Mouse (Mus musculus): ENCODE measurements around the gene Brd3. TPM values are rescaled to one million over a fixed set of nuclear protein-coding genes. Genes with fewer than 3 reads are reported as not detected.
"Not testable (repeated sequence)": the region's sequence is repeated elsewhere in the genome, so short reads cannot be mapped to it uniquely, and the experiment has no call there.

The Brd3 gene
- 122 and 138 TPM in 2 replicates for polyA plus RNA-seq (2014; fragmentation: Nextera tagmentation; extraction: Ambion mirVana)

DNA sequence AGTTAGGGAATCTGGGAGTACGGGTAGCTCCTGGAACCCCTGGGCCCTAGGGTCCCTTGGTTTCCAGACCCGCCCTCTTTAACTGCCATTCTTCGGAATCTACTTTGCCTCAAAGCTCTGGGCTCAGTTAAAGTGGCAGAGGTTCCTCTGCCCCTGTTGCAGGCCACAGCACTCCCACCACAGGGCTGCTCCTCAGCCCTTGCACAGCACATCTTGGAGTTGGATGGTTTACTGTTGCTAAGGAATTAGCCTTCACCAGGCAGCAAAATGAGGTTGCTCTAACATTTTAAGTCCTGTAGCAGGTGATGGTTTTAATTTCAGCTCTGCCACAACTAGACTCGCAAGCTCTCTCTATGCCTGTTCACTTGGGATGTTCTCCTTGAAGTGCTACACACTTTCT, at the start of gene Brd3:
Gene Brd3, minus strand, starts transcription at position 101 of the 400 bp plus-strand sequence.
- Histone ChIP-seq H3K4me3 (ENCODE audit: low read depth, low read length) (no peak within 1 kb of the TSS), H3K36me3 (ENCODE audit: control insufficient read depth, insufficient read depth, low read length) (no peaks in the 10 kb centered on the region), H3K9ac (ENCODE audit: low read length) (no peak within 1 kb of the TSS), H3K4me1 (replicated peaks; ENCODE audit: control insufficient read depth, insufficient read depth, low read length) (peaks cover 18% of the 10 kb centered on the region), H3K4me2 (ENCODE audit: low read length) (no peak within 1 kb of the TSS), H3K9me3 (ENCODE audit: control insufficient read depth, low read length) (peaks cover 4% of the 10 kb centered on the region; the same call in 1 of the 2 replicates), H3K27ac (ENCODE audit: low read depth) (no peak within 1 kb of the TSS), H3K27me3 (replicated peaks; ENCODE audit: control insufficient read depth, insufficient read depth, low read length) (no peaks in the 10 kb centered on the region)
- ATAC-seq (replicated peaks; ENCODE audit: low FRiP score, low TSS enrichment, low read depth) (no peak), DNase-seq (ENCODE audit: low spot score) (no peak)
- WGBS = 68% methylated on average over 4 of the region's 4 CpGs

- ATAC-seq (replicated peaks; ENCODE audit: low FRiP score, low TSS enrichment, low read depth) (no peak), DNase-seq (ENCODE audit: low spot score) (no peak)
- Histone ChIP-seq H3K36me3 (ENCODE audit: control insufficient read depth, insufficient read depth, low read length) (no peaks in the 10 kb centered on the region), H3K4me1 (replicated peaks; ENCODE audit: control insufficient read depth, insufficient read depth, low read length) (peaks cover 21% of the 10 kb centered on the region), H3K4me3 (ENCODE audit: low read depth, low read length) (no peak overlapping the region), H3K27me3 (replicated peaks; ENCODE audit: control insufficient read depth, insufficient read depth, low read length) (no peaks in the 10 kb centered on the region), H3K9ac (ENCODE audit: low read length) (no peak overlapping the region), H3K27ac (ENCODE audit: low read depth) (no peak overlapping the region), H3K4me2 (ENCODE audit: low read length) (no peak overlapping the region), H3K9me3 (ENCODE audit: control insufficient read depth, low read length) (no peaks in the 10 kb centered on the region)
- 90% methylated on average over 6 of the region's 6 CpGs for WGBS
Observed at GRCm38 (mm10) chr2:27556921-27557320, 49.5 kb upstream of the Brd3 start.

- Histone ChIP-seq H3K9me3 (ENCODE audit: control insufficient read depth, low read length) (no peaks in the 10 kb centered on the region), H3K27ac (ENCODE audit: low read depth) (no peak overlapping the region; the same call in 1 of the 2 replicates), H3K4me3 (ENCODE audit: low read depth, low read length) (no peak overlapping the region), H3K36me3 (ENCODE audit: control insufficient read depth, insufficient read depth, low read length) (no peaks in the 10 kb centered on the region), H3K4me2 (ENCODE audit: low read length) (no peak overlapping the region), H3K4me1 (replicated peaks; ENCODE audit: control insufficient read depth, insufficient read depth, low read length) (peaks cover 21% of the 10 kb centered on the region), H3K9ac (ENCODE audit: low read length) (no peak overlapping the region), H3K27me3 (replicated peaks; ENCODE audit: control insufficient read depth, insufficient read depth, low read length) (no peaks in the 10 kb centered on the region)
- DNase-seq (ENCODE audit: low spot score) (no peak), ATAC-seq (replicated peaks; ENCODE audit: low FRiP score, low TSS enrichment, low read depth) (no peak)
- WGBS = 54% methylated on average over 9 of the region's 9 CpGs
Observed at GRCm38 (mm10) chr2:27554308-27554707, 46.8 kb upstream of the Brd3 start.

GRCm38 (mm10) chr2:27552620-27553287, 45.3 kb upstream of the Brd3 start:
- Histone ChIP-seq H3K4me2 (ENCODE audit: low read length) (no peak overlapping the region), H3K9ac (ENCODE audit: low read length) (no peak overlapping the region), H3K4me1 (replicated peaks; ENCODE audit: control insufficient read depth, insufficient read depth, low read length) (peaks cover 21% of the 10 kb centered on the region), H3K27me3 (replicated peaks; ENCODE audit: control insufficient read depth, insufficient read depth, low read length) (no peaks in the 10 kb centered on the region), H3K9me3 (ENCODE audit: control insufficient read depth, low read length) (no peaks in the 10 kb centered on the region), H3K27ac (ENCODE audit: low read depth) (no peak overlapping the region), H3K4me3 (ENCODE audit: low read depth, low read length) (no peak overlapping the region), H3K36me3 (ENCODE audit: control insufficient read depth, insufficient read depth, low read length) (no peaks in the 10 kb centered on the region)
- DNase-seq (ENCODE audit: low spot score) (peak; percentile 93), ATAC-seq (replicated peaks; ENCODE audit: low FRiP score, low TSS enrichment, low read depth) (peak; percentile 62)
- 20% methylated on average over 7 of the region's 7 CpGs for WGBS

GRCm38 (mm10) chr2:27548664-27549369, 41.4 kb upstream of the Brd3 start:
- Histone ChIP-seq H3K4me3 (ENCODE audit: low read depth, low read length) (no peak overlapping the region), H3K27ac (ENCODE audit: low read depth) (no peak overlapping the region), H3K4me1 (replicated peaks; ENCODE audit: control insufficient read depth, insufficient read depth, low read length) (peaks cover 8% of the 10 kb centered on the region; the same call in 1 of the 2 replicates), H3K36me3 (ENCODE audit: control insufficient read depth, insufficient read depth, low read length) (no peaks in the 10 kb centered on the region), H3K4me2 (ENCODE audit: low read length) (no peak overlapping the region), H3K9ac (ENCODE audit: low read length) (no peak overlapping the region), H3K9me3 (ENCODE audit: control insufficient read depth, low read length) (no peaks in the 10 kb centered on the region), H3K27me3 (replicated peaks; ENCODE audit: control insufficient read depth, insufficient read depth, low read length) (no peaks in the 10 kb centered on the region)
- DNase-seq (ENCODE audit: low spot score) = no peak
- WGBS = 83% methylated on average over 1 of the region's 1 CpGs
- no peak for ATAC-seq (replicated peaks; ENCODE audit: low FRiP score, low TSS enrichment, low read depth)

DNA sequence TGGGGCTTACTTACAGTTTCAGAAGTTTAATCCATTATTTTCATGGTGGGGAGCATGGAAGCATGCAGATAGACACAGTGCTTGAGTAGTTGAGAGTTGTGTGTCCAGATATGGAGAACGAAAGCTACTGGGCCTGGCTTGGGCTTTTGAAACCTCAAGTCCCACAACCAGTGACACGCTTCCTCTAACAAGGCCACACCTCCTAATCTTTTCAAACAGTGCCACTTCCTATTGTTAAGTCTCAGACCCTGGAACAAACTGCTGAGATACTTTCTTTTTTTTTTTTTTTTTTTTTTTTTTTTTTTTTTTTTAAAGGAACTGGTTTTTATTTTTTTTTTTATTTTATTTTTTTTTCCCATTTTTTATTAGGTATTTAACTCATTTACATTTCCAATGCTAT, 40.5 kb upstream of the Brd3 start:
- no peak for DNase-seq (ENCODE audit: low spot score)
- Histone ChIP-seq H3K27me3 (replicated peaks; ENCODE audit: control insufficient read depth, insufficient read depth, low read length) (no peaks in the 10 kb centered on the region), H3K4me2 (ENCODE audit: low read length) (no peak overlapping the region), H3K27ac (ENCODE audit: low read depth) (no peak overlapping the region), H3K4me3 (ENCODE audit: low read depth, low read length) (no peak overlapping the region), H3K9me3 (ENCODE audit: control insufficient read depth, low read length) (no peaks in the 10 kb centered on the region), H3K9ac (ENCODE audit: low read length) (no peak overlapping the region), H3K36me3 (ENCODE audit: control insufficient read depth, insufficient read depth, low read length) (no peaks in the 10 kb centered on the region), H3K4me1 (replicated peaks; ENCODE audit: control insufficient read depth, insufficient read depth, low read length) (peaks cover 3% of the 10 kb centered on the region; the same call in 1 of the 2 replicates)
- WGBS = 96% methylated on average over 2 of the region's 2 CpGs
- no peak for ATAC-seq (replicated peaks; ENCODE audit: low FRiP score, low TSS enrichment, low read depth)

DNA sequence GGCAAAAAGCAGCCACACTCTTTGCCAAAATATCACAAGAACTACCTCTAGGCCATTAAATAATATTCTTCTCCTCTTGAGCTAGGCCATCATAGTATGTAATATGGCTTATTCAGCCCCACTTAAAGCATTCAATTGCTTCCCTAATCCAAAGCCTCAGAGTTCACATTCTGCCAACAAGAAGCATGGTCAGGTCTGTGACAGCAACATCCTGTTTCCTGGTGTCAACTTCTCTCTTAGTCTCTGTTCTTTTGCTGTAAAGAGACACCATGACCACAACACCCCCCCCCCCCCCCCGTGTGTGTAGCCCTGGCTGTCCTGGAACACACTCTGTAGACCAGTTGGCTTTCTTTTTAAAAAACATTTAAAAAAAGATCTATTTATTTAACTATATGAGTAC, 39.9 kb upstream of the Brd3 start:
- no peak overlapping the region for H3K4me3 ChIP-seq (ENCODE audit: low read depth, low read length)
- H3K36me3 ChIP-seq (ENCODE audit: control insufficient read depth, insufficient read depth, low read length) = no peaks in the 10 kb centered on the region
- ATAC-seq (replicated peaks; ENCODE audit: low FRiP score, low TSS enrichment, low read depth) = no peak
- no peak overlapping the region for H3K4me2 ChIP-seq (ENCODE audit: low read length)
- no peak for DNase-seq (ENCODE audit: low spot score)
- H3K27me3 ChIP-seq (replicated peaks; ENCODE audit: control insufficient read depth, insufficient read depth, low read length) = no peaks in the 10 kb centered on the region
- no peak overlapping the region for H3K27ac ChIP-seq (ENCODE audit: low read depth)
- 67% methylated on average over 1 of the region's 1 CpGs for WGBS
- H3K9ac ChIP-seq (ENCODE audit: low read length) = no peak overlapping the region
- no peaks in the 10 kb centered on the region for H3K4me1 ChIP-seq (replicated peaks; ENCODE audit: control insufficient read depth, insufficient read depth, low read length)
- no peaks in the 10 kb centered on the region for H3K9me3 ChIP-seq (ENCODE audit: control insufficient read depth, low read length)

GRCm38 (mm10) chr2:27546041-27546440, 38.6 kb upstream of the Brd3 start:
- H3K9ac ChIP-seq (ENCODE audit: low read length); H3K27me3 ChIP-seq (replicated peaks; ENCODE audit: control insufficient read depth, insufficient read depth, low read length); H3K36me3 ChIP-seq (ENCODE audit: control insufficient read depth, insufficient read depth, low read length); DNase-seq (ENCODE audit: low spot score); H3K4me1 ChIP-seq (replicated peaks; ENCODE audit: control insufficient read depth, insufficient read depth, low read length); H3K9me3 ChIP-seq (ENCODE audit: control insufficient read depth, low read length); ATAC-seq (replicated peaks; ENCODE audit: low FRiP score, low TSS enrichment, low read depth); H3K4me2 ChIP-seq (ENCODE audit: low read length); H3K4me3 ChIP-seq (ENCODE audit: low read depth, low read length); H3K27ac ChIP-seq (ENCODE audit: low read depth): not testable (repeated sequence)
- WGBS = 93% methylated on average over 8 of the region's 8 CpGs

Measured in intestine, embryonic 14.5 days (tissue).